Mouse (Mus musculus) embryonic facial prominence, embryonic 13.5 days (tissue): ENCODE measurements around the gene Cbfa2t2. TPM values are rescaled to one million over a fixed set of nuclear protein-coding genes. Genes with fewer than 3 reads are reported as not detected.
"Not testable (repeated sequence)": the region's sequence is repeated elsewhere in the genome, so short reads cannot be mapped to it uniquely, and the experiment has no call there.

Experiments used
- ATAC-seq: fragments of 200-750 bp; cut with Nextera tagmentation; 2 replicates; pipeline ENCODE4 v1.8.0; 2017; ENCODE audit warnings: low read depth; ENCODE audit not compliant: insufficient number of reproducible peaks, insufficient read depth, low FRiP score, low TSS enrichment
- H3K27ac ChIP-seq: fragments of 300-500 bp; sonication (generic); 2 replicates; pipeline ENCODE4 v1.5.1; 2015; ENCODE audit warnings: moderate library complexity, mild to moderate bottlenecking, inconsistent platforms
- H3K27me3 ChIP-seq: fragments of 300-500 bp; sonication (generic); 2 replicates; pipeline ENCODE4 v1.6.1; 2015; ENCODE audit warnings: mild to moderate bottlenecking, inconsistent platforms
- H3K36me3 ChIP-seq: fragments of 300-500 bp; sonication (generic); 2 replicates; pipeline ENCODE4 v1.6.1; 2015; ENCODE audit warnings: mild to moderate bottlenecking, inconsistent platforms
- H3K4me1 ChIP-seq: fragments of 300-500 bp; sonication (generic); 2 replicates; pipeline ENCODE4 v1.6.1; 2015; ENCODE audit warnings: inconsistent platforms
- H3K4me2 ChIP-seq: fragments of 300-500 bp; sonication (generic); 2 replicates; pipeline ENCODE4 v1.6.1; 2015; ENCODE audit warnings: moderate library complexity, mild to moderate bottlenecking, inconsistent platforms
- H3K4me3 ChIP-seq: fragments of 300-500 bp; sonication (generic); 2 replicates; pipeline ENCODE4 v1.5.1; 2015; ENCODE audit warnings: mild to moderate bottlenecking, inconsistent platforms
- H3K9ac ChIP-seq: fragments of 300-500 bp; sonication (generic); 2 replicates; pipeline ENCODE4 v1.6.1; 2015; ENCODE audit warnings: mild to moderate bottlenecking, inconsistent platforms
- H3K9me3 ChIP-seq: fragments of 300-500 bp; sonication (generic); 2 replicates; pipeline ENCODE4 v1.6.1; 2016; ENCODE audit warnings: inconsistent platforms
- WGBS: fragments of 180-500 bp; shearing (Covaris S2); methylation state at CpG from one replicate; pipeline ENCODE4 v1.1.7; 2015; ENCODE audit warnings: mixed read lengths; 5-methylcytosine and 5-hydroxymethylcytosine counted together
- polyA plus RNA-seq: library from polyadenylated mRNA; unstranded; fragments of >200 nt; fragmentation: Nextera tagmentation; extraction: Ambion mirVana; gene quantifications from 2 replicates; pipeline ENCODE4 v1.2.1, GENCODE M21; 2015

Cbfa2t2 gene
- polyA plus RNA-seq, 1 experiment from 2014 or later = 54.0 TPM

DNA sequence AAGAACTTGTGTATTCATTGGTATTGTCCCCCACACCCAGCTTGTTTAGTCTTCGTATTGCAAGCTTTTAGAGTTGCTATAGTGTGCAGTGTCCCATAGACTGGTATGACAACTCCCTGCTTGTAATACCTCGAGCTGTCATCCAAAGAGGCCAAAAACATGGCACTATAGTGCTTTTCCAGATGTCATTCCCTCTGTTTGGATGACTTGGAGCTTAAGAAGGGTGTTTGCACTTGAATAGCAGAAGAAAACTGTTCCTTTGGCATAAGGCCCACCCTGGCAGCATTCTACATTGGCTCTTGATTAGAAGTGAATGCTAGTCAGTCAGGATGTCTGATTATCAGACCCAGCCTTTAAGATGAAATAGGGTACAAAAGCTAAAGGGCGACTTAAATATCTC, 40.7 kb downstream of the Cbfa2t2 start:
- no peaks in the 10 kb centered on the region for H3K36me3 ChIP-seq
- no peak overlapping the region for H3K4me2 ChIP-seq
- no peak overlapping the region for H3K27ac ChIP-seq
- 74% methylated on average over 3 of the region's 3 CpGs for WGBS
- H3K9me3 ChIP-seq = no peaks in the 10 kb centered on the region
- no peaks in the 10 kb centered on the region for H3K27me3 ChIP-seq
- H3K4me3 ChIP-seq = no peak overlapping the region
- H3K4me1 ChIP-seq = peaks cover 5% of the 10 kb centered on the region; the same call in 1 of the 2 replicates
- no peak for ATAC-seq
- H3K9ac ChIP-seq = no peak overlapping the region

DNA sequence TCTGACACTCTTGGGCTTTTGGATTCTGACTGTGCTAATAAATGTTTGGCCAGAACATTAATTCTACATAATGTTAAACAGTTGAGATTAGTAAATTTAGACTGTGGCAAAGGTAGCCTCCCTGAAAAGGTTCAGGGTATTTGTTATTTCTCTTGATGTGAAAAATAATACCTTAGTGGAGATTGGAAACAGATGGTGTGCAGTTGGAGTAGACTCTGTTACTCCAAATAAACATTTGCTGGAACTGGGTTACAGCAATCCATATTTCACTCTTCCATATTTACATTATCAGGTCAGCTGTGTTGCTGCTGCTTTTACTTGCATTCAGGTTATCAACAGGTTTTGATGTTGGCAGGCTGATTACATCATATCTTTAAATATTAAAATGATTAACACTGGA, 55.5 kb downstream of the Cbfa2t2 start:
- no peak overlapping the region for H3K4me3 ChIP-seq
- ATAC-seq = no peak
- no peaks in the 10 kb centered on the region for H3K36me3 ChIP-seq
- H3K4me2 ChIP-seq = no peak overlapping the region
- no peaks in the 10 kb centered on the region for H3K27me3 ChIP-seq
- H3K9me3 ChIP-seq = no peaks in the 10 kb centered on the region
- no peak overlapping the region for H3K27ac ChIP-seq
- H3K4me1 ChIP-seq = peaks cover 14% of the 10 kb centered on the region
- H3K9ac ChIP-seq = no peak overlapping the region

DNA sequence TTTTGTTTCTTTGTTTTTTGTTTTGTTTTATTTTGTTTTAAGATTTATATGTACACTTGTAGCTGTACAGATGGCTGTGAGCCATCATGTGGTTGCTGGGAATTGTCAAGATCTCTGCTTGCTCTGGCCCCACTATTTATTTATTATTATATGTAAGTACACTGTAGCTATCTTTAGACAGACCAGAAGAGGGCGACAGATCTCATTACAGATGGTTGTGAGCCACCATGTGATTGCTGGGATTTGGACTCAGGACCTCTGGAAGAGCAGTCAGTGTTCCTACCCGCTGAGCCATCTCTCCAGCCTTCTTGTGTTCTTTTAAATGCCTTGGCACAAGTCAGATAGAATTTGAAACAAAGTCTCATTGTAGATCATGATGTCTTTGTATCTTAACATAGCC, 57.3 kb downstream of the Cbfa2t2 start:
- H3K4me1 ChIP-seq = peaks cover 17% of the 10 kb centered on the region
- H3K9ac ChIP-seq, H3K9me3 ChIP-seq, H3K27ac ChIP-seq, H3K4me3 ChIP-seq, H3K36me3 ChIP-seq, H3K27me3 ChIP-seq, ATAC-seq, H3K4me2 ChIP-seq: not testable (repeated sequence)
- 51% methylated on average over 2 of the region's 2 CpGs for WGBS

DNA sequence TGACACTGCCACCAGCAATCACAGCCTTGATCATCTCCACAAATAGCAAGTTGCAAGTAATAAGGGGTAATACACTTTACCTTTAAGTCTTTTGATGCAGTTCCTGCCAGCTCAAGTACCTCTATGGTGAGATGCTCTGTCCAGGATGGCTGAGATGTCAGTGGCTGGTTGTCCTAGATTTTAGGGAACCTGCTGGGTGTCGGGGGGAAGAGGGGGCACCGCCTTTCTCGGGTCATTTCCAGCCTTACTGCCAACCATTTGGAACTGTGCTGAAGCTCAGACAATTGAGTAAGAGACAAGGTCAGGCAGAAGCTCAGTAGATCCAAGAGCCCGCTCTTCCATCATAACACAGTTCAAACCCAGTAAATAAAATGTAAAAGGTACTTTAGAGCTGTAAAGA, 58.7 kb downstream of the Cbfa2t2 start:
- WGBS = 93% methylated on average over 4 of the region's 4 CpGs
- Histone ChIP-seq H3K27me3 (no peaks in the 10 kb centered on the region), H3K4me3 (no peak overlapping the region), H3K9ac (no peak overlapping the region), H3K27ac (no peak overlapping the region), H3K9me3 (no peaks in the 10 kb centered on the region), H3K4me2 (no peak overlapping the region), H3K4me1 (peaks cover 17% of the 10 kb centered on the region), H3K36me3 (no peaks in the 10 kb centered on the region)
- no peak for ATAC-seq

DNA sequence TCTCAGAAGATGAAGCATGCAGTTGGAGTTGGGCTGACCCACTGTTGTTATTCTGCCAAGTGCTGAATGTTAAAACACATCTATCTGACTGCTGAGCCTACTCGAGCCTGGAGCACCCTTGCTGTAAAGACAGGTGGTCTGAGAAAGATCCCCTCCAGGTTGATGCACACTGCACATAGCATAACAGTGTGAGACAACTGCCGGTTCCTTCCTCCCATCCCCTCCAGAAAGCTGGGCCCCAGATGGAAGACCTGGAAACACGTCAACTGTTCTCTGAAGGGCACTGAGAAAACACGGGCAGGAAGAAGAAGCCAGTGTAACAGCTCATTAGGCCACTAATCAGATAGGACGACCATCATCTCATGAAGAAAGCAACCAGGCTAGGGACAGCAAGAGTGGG, 62.3 kb downstream of the Cbfa2t2 start:
- H3K4me2 ChIP-seq = no peak overlapping the region
- no peaks in the 10 kb centered on the region for H3K9me3 ChIP-seq
- H3K27me3 ChIP-seq = no peaks in the 10 kb centered on the region
- peaks cover 3% of the 10 kb centered on the region; the same call in 1 of the 2 replicates for H3K4me1 ChIP-seq
- H3K27ac ChIP-seq = no peak overlapping the region
- no peak for ATAC-seq
- H3K4me3 ChIP-seq = no peak overlapping the region
- 69% methylated on average over 5 of the region's 5 CpGs for WGBS
- peaks cover 18% of the 10 kb centered on the region for H3K36me3 ChIP-seq
- H3K9ac ChIP-seq = no peak overlapping the region

DNA sequence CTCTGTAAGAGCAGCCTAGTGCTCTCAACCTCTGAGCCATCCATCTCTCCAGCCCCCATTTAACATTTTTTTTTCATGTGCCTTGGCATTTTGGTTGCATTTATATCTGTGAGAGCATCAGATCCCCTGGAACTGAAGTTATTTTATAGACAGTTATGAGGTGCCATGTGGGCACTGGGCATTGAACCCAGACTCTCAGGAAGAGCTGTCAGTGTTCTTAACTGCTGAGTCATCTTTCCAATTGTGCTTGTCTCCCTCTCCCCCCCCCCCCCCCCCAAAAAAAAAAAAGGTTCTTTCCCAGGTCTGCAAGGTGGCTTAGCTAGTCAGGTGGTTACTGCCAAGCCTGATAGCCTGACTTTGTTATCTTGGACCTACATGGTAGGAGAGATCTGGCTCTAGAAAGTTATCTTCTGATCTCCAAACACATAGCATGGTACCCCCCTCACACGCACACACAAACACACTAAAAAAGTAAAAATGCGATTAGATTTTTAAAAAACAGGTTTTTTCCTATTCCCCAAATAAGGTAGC, 63.5 kb downstream of the Cbfa2t2 start:
- H3K4me1 ChIP-seq = peaks cover 3% of the 10 kb centered on the region; the same call in 1 of the 2 replicates
- peaks cover 26% of the 10 kb centered on the region for H3K36me3 ChIP-seq
- no peaks in the 10 kb centered on the region for H3K27me3 ChIP-seq
- no peak overlapping the region for H3K4me3 ChIP-seq
- H3K9ac ChIP-seq = no peak overlapping the region
- H3K27ac ChIP-seq = no peak overlapping the region
- WGBS = 93% methylated on average over 2 of the region's 2 CpGs
- ATAC-seq = no peak
- H3K4me2 ChIP-seq = no peak overlapping the region
- no peaks in the 10 kb centered on the region for H3K9me3 ChIP-seq

DNA sequence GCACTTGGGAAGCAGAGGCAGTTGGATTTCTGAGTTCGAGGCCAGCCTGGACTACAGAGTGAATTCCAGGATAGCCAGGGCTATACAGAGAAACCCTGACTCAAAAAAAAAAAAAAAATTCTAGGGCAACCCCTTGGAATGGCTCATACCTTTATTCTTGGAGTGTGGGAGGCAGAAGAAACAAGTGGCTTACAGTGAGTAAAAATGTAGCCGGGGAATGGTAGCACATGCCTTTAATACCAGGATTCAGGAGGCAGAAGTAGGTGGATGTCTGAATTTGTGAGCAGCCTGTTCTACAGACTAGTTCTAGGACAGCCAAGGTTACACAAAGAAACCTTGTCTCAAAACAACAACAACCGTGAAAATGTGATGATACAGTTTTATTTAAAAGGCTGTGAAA, 64.5 kb downstream of the Cbfa2t2 start:
- ATAC-seq = no peak
- 88% methylated on average over 3 of the region's 3 CpGs for WGBS
- H3K27me3 ChIP-seq = no peaks in the 10 kb centered on the region

DNA sequence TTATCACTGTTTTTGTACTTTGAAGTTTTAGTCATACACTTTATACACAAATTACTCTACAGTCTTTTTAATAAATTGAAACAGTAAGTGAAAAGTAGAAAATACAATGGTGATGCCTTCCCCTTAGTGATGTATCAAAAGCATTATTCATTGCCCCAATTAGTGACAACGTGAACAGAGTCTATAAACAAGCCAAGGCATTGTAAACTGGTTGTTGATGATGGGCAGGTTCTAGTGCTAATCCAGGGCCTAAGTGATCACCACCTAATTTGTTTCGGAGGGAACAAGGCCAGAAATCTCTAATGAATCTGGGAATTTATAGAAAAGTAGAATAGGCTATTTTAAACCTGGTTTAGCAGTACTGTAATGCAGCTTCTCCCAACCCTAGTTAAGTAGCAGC, 70.8 kb downstream of the Cbfa2t2 start:
- no peaks in the 10 kb centered on the region for H3K9me3 ChIP-seq
- H3K9ac ChIP-seq = no peak overlapping the region
- H3K27me3 ChIP-seq = no peaks in the 10 kb centered on the region
- no peak overlapping the region for H3K27ac ChIP-seq
- H3K4me3 ChIP-seq = no peak overlapping the region
- WGBS = 86% methylated on average over 2 of the region's 2 CpGs
- ATAC-seq = no peak
- H3K36me3 ChIP-seq = peaks cover 52% of the 10 kb centered on the region
- H3K4me2 ChIP-seq = no peak overlapping the region
- no peaks in the 10 kb centered on the region for H3K4me1 ChIP-seq

More for the DNA sequence above, 64.5 kb downstream of the Cbfa2t2 start:
- Histone ChIP-seq H3K4me1 (peaks cover 3% of the 10 kb centered on the region; the same call in 1 of the 2 replicates), H3K4me2 (no peak overlapping the region), H3K4me3 (no peak overlapping the region), H3K36me3 (peaks cover 35% of the 10 kb centered on the region), H3K27ac (no peak overlapping the region), H3K9ac (no peak overlapping the region), H3K9me3 (no peaks in the 10 kb centered on the region)

DNA sequence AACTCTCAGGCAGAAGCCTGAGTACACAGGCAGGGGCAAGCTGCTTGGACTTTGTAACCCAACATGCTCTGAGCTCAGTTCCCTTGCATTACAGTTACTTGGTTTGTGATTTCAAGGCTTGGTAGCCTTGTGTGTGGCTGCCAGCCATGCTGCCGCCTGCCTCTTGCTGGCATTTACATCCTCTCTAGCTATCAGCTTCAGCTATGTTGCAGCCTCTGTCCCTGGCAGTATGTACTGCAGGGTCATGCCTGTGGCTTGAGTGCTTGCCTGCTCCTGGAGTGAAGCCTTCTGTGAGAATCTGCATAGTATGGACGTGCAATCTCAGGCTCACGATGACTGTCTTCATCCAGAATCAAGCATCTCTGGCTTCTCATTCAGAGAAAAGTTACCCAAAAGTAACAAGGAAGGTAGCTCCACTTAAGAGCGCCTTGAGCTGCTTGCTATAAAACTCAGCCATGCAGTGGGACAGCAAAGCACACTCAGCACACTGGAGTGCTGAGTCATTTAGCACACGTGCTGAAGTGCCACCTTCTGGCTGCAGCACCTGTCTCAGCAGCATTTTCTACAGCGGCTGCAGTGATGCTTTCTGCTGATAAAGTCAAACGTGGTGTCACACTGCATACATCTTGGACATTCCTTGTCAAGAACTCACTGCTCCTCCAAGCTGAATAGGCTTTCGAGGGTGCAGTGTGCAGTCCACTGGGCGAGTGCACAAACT, 71.4 kb downstream of the Cbfa2t2 start:
- H3K4me2 ChIP-seq = no peak overlapping the region
- no peak overlapping the region for H3K9ac ChIP-seq
- H3K4me1 ChIP-seq = no peaks in the 10 kb centered on the region
- H3K9me3 ChIP-seq = no peaks in the 10 kb centered on the region
- H3K27me3 ChIP-seq = no peaks in the 10 kb centered on the region
- no peak overlapping the region for H3K4me3 ChIP-seq
- WGBS = 79% methylated on average over 9 of the region's 9 CpGs
- H3K36me3 ChIP-seq = peaks cover 58% of the 10 kb centered on the region
- ATAC-seq = no peak
- no peak overlapping the region for H3K27ac ChIP-seq

DNA sequence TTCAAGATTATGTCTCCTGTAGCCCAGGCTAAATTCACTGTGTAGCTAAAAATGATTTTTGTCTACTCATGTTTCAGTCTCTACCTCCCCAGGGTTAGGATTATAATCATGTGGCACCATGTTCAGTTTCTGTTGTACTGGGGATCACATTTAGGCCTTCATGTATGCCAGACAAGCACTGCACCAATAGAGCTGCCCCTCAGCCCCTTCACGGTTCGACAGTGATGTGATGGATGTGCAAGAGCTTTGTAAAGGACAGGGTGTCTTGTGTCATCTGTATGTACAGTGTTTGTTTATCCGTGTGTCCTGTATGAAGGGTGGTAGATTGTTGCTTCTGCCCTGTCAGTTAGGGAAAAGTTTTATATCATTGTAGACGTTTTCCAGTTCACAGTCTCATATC, 72.2 kb downstream of the Cbfa2t2 start:
- H3K9me3 ChIP-seq = no peaks in the 10 kb centered on the region
- H3K36me3 ChIP-seq = peaks cover 65% of the 10 kb centered on the region
- no peak for ATAC-seq

DNA sequence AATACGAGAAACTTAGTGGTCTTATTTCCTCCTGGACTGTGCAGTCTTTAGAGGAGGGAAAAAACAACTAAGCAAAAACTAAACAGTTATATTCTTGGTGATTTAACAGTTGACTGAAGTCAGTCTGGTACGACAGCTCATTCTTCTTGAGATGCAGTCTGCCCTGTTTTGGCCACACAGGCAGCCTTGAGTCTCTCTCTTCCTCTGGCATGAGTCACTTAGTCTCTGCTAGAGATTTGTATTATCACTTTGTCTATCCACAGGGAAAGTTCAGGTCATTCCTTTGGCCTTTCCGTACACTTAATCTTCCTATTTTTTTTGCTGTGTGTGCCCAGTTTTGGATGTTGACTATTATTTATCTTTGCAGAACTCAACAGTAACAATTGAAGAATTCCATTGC, 73.9 kb downstream of the Cbfa2t2 start:
- no peak overlapping the region for H3K27ac ChIP-seq
- no peak for ATAC-seq
- H3K9me3 ChIP-seq = no peaks in the 10 kb centered on the region
- WGBS = 90% methylated on average over 3 of the region's 3 CpGs
- H3K4me2 ChIP-seq = no peak overlapping the region
- no peaks in the 10 kb centered on the region for H3K4me1 ChIP-seq
- H3K36me3 ChIP-seq = peaks cover 56% of the 10 kb centered on the region
- H3K27me3 ChIP-seq = no peaks in the 10 kb centered on the region
- H3K9ac ChIP-seq = no peak overlapping the region
- H3K4me3 ChIP-seq = no peak overlapping the region

More for the DNA sequence above, 72.2 kb downstream of the Cbfa2t2 start:
- H3K27ac ChIP-seq = no peak overlapping the region
- no peaks in the 10 kb centered on the region for H3K4me1 ChIP-seq
- H3K9ac ChIP-seq = no peak overlapping the region
- no peak overlapping the region for H3K4me3 ChIP-seq
- no peaks in the 10 kb centered on the region for H3K27me3 ChIP-seq
- WGBS = 87% methylated on average over 4 of the region's 4 CpGs
- H3K4me2 ChIP-seq = no peak overlapping the region

DNA sequence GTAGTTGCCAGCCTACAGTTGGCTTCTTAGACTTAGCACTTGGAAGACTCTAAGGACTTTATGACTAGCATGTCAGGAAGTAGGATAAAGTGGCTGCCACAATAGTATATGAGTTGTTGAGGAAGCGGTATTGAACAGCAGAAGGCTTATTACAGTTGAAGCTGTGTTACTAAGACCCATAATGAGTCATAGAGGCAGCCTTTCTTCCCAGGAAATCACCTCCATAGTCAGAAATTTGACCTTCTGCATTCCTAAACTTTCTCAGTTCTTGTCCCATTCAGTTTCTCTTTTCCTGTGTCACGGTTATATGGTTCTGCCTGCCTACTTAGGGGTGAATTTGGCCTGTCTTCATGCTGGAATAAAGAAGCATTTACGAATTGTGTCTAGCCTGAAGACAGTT, 80.7 kb downstream of the Cbfa2t2 start:
- Histone ChIP-seq H3K4me2 (no peak overlapping the region), H3K9ac (no peak overlapping the region), H3K36me3 (peaks cover 58% of the 10 kb centered on the region), H3K27ac (no peak overlapping the region), H3K27me3 (no peaks in the 10 kb centered on the region), H3K4me3 (no peak overlapping the region), H3K9me3 (no peaks in the 10 kb centered on the region), H3K4me1 (no peaks in the 10 kb centered on the region)
- no peak for ATAC-seq
- WGBS = 78% methylated on average over 3 of the region's 3 CpGs
